Mouse (Mus musculus) lung, postnatal 0 days (tissue): ENCODE measurements around the gene Cdk17. TPM values are rescaled to one million over a fixed set of nuclear protein-coding genes. Genes with fewer than 3 reads are reported as not detected.

ENCODE experiments used
- ATAC-seq: fragments of 200-750 bp; cut with Nextera tagmentation; 2 replicates; pipeline ENCODE4 v1.8.0; 2017; ENCODE audit warnings: moderate library complexity
- DNase-seq: peaks from one replicate; pipeline ENCODE4 v3.0.0-alpha.2; 2016; ENCODE audit warnings: low spot score
- H3K27ac ChIP-seq: fragments of 300-500 bp; sonication (generic); 2 replicates; pipeline ENCODE4 v1.5.1; 2014; ENCODE audit warnings: antibody characterized with exemption, mild to moderate bottlenecking, low read length, mixed read lengths
- H3K27me3 ChIP-seq: fragments of 300-500 bp; sonication (generic); replicated peaks from 2 replicates; pipeline ENCODE4 v1.6.1; 2014; ENCODE audit warnings: low read length, mixed read lengths; ENCODE audit not compliant: insufficient read depth
- H3K36me3 ChIP-seq: fragments of 300-500 bp; sonication (generic); 2 replicates; pipeline ENCODE4 v1.6.1; 2014; ENCODE audit warnings: low read length, mixed read lengths; ENCODE audit not compliant: insufficient read depth
- H3K4me1 ChIP-seq: fragments of 300-500 bp; sonication (generic); 2 replicates; pipeline ENCODE4 v1.6.1; 2014; ENCODE audit warnings: antibody characterized with exemption, low read depth, low read length, mixed read lengths; ENCODE audit not compliant: insufficient read depth
- H3K4me2 ChIP-seq: fragments of 300-500 bp; sonication (generic); replicated peaks from 2 replicates; pipeline ENCODE4 v1.6.1; 2014; ENCODE audit warnings: low read depth, mild to moderate bottlenecking, low read length, moderate library complexity, mixed read lengths
- H3K4me3 ChIP-seq: fragments of 300-500 bp; sonication (generic); 2 replicates; pipeline ENCODE4 v1.5.1; 2014; ENCODE audit warnings: low read depth, low read length
- H3K9ac ChIP-seq: fragments of 300-500 bp; sonication (generic); replicated peaks from 2 replicates; pipeline ENCODE4 v1.6.1; 2014; ENCODE audit warnings: low read depth, mild to moderate bottlenecking
- H3K9me3 ChIP-seq: fragments of 300-500 bp; sonication (generic); 2 replicates; pipeline ENCODE4 v1.6.1; 2016; ENCODE audit warnings: low read length, mixed read lengths
- CTCF ChIP-seq: IDR thresholded peaks from 2 replicates; pipeline ENCODE4 v1.5.1; 2016; ENCODE audit warnings: antibody characterized with exemption, mild to moderate bottlenecking
- EP300 ChIP-seq: IDR thresholded peaks from 2 replicates; pipeline ENCODE4 v1.6.1; 2016; ENCODE audit warnings: antibody characterized with exemption, mild to moderate bottlenecking, control low read depth
- WGBS: fragments of 180-500 bp; shearing (Covaris S2); extraction: QIAGEN DNeasy Blood & Tissue Kit; methylation state at CpG from one replicate; pipeline ENCODE4 v1.1.7; 2014; 5-methylcytosine and 5-hydroxymethylcytosine counted together
- polyA plus RNA-seq: library from polyadenylated mRNA; unstranded; fragments of >200 nt; fragmentation: Nextera tagmentation; extraction: Ambion mirVana; gene quantifications from 2 replicates; pipeline ENCODE4 v1.2.1, GENCODE M21; 2015

The Cdk17 gene
- polyA plus RNA-seq, 1 experiment from 2014 or later: 12.6 TPM

- H3K27me3 ChIP-seq: no peaks in the 10 kb centered on the region
- TF ChIP-seq CTCF: no peak
- TF ChIP-seq EP300: no peak
- ATAC-seq: no peak
Measured at GRCm38 (mm10) chr10:93253156-93253555, 92.5 kb downstream of the Cdk17 start.

GRCm38 (mm10) chr10:93255294-93255693 is 94.6 kb downstream of the Cdk17 start:
- 62% methylated on average over 13 of the region's 13 CpGs for WGBS
- no peak overlapping the region for H3K9ac ChIP-seq
- no peaks in the 10 kb centered on the region for H3K4me1 ChIP-seq
- TF ChIP-seq EP300: no peak
- no peak for TF ChIP-seq CTCF
- H3K4me2 ChIP-seq: no peak overlapping the region
- H3K9me3 ChIP-seq: no peaks in the 10 kb centered on the region
- no peaks in the 10 kb centered on the region for H3K36me3 ChIP-seq
- no peak overlapping the region for H3K4me3 ChIP-seq
- no peak overlapping the region for H3K27ac ChIP-seq
- no peaks in the 10 kb centered on the region for H3K27me3 ChIP-seq
- no peak for DNase-seq
- no peak for ATAC-seq

More at GRCm38 (mm10) chr10:93253156-93253555, 92.5 kb downstream of the Cdk17 start:
- H3K4me2 ChIP-seq: no peak overlapping the region
- no peak overlapping the region for H3K4me3 ChIP-seq
- no peaks in the 10 kb centered on the region for H3K36me3 ChIP-seq
- no peak overlapping the region for H3K9ac ChIP-seq
- no peaks in the 10 kb centered on the region for H3K4me1 ChIP-seq
- DNase-seq: no peak
- WGBS: 86% methylated on average over 6 of the region's 6 CpGs
- no peak overlapping the region for H3K27ac ChIP-seq
- no peaks in the 10 kb centered on the region for H3K9me3 ChIP-seq

- Histone ChIP-seq H3K36me3 (no peaks in the 10 kb centered on the region), H3K4me1 (peaks cover 12% of the 10 kb centered on the region; the same call in 1 of the 2 replicates), H3K27ac (no peak overlapping the region), H3K4me2 (no peak overlapping the region), H3K9me3 (no peaks in the 10 kb centered on the region), H3K4me3 (no peak overlapping the region), H3K27me3 (no peaks in the 10 kb centered on the region), H3K9ac (no peak overlapping the region)
- 51% methylated on average over 5 of the region's 5 CpGs for WGBS
- TF ChIP-seq EP300 (no peak), CTCF (no peak)
- ATAC-seq: no peak
- DNase-seq: no peak
Measured at GRCm38 (mm10) chr10:93259826-93260225, 99.2 kb downstream of the Cdk17 start.

GRCm38 (mm10) chr10:93261132-93261980 is 100.7 kb downstream of the Cdk17 start:
- H3K9me3 ChIP-seq: no peaks in the 10 kb centered on the region
- DNase-seq: peak; percentile 53
- no peaks in the 10 kb centered on the region for H3K27me3 ChIP-seq
- ATAC-seq: peak; percentile 34; the same call in 1 of the 2 replicates
- H3K9ac ChIP-seq: no peak overlapping the region
- peak overlapping the region; percentile 15 for H3K27ac ChIP-seq
- WGBS: 28% methylated on average over 16 of the region's 16 CpGs
- peaks cover 12% of the 10 kb centered on the region; the same call in 1 of the 2 replicates for H3K4me1 ChIP-seq
- no peaks in the 10 kb centered on the region for H3K36me3 ChIP-seq
- no peak overlapping the region for H3K4me3 ChIP-seq
- peak overlapping the region; percentile 42 for H3K4me2 ChIP-seq
- TF ChIP-seq CTCF: no peak
- no peak for TF ChIP-seq EP300

GRCm38 (mm10) chr10:93261981-93262499 is 101.4 kb downstream of the Cdk17 start:
- ATAC-seq (peak; percentile 73), DNase-seq (peak; percentile 82)
- 14% methylated on average over 15 of the region's 15 CpGs for WGBS
- no peak for TF ChIP-seq CTCF
- no peak for TF ChIP-seq EP300
- peak overlapping the region; percentile 15 for H3K27ac ChIP-seq
- H3K27me3 ChIP-seq: no peaks in the 10 kb centered on the region
- no peaks in the 10 kb centered on the region for H3K9me3 ChIP-seq
- peaks cover 12% of the 10 kb centered on the region; the same call in 1 of the 2 replicates for H3K4me1 ChIP-seq
- no peaks in the 10 kb centered on the region for H3K36me3 ChIP-seq
- H3K9ac ChIP-seq: no peak overlapping the region
- H3K4me3 ChIP-seq: no peak overlapping the region
- H3K4me2 ChIP-seq: peak overlapping the region; percentile 42

DNA sequence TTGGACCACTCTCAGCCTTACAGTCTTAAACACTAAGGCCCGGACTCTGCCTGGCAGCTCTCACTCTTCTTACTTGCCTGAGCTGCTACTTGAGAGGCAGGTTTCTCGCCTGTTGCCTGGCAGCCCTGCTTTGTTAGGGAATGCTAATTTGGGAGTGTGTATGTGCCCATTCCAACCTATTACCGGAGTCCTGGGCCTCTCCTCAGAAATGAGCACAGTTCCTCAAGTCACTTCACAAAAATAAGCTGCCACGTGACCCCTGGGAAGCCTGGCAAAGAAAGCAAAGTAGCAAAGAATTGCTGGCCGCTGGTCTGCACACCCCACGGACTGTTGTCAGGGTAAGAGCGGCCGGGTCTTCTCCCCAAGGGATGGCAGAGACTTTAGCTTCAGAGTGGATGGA is 102.8 kb downstream of the Cdk17 start:
- WGBS: 60% methylated on average over 8 of the region's 8 CpGs
- H3K4me2 ChIP-seq: no peak overlapping the region
- H3K36me3 ChIP-seq: no peaks in the 10 kb centered on the region
- TF ChIP-seq CTCF (no peak), EP300 (no peak)
- H3K9ac ChIP-seq: no peak overlapping the region
- H3K9me3 ChIP-seq: no peaks in the 10 kb centered on the region
- H3K4me1 ChIP-seq: peaks cover 12% of the 10 kb centered on the region; the same call in 1 of the 2 replicates
- peak; percentile 72 for ATAC-seq
- no peak overlapping the region; the same call in 1 of the 2 replicates for H3K27ac ChIP-seq
- H3K27me3 ChIP-seq: no peaks in the 10 kb centered on the region
- no peak overlapping the region for H3K4me3 ChIP-seq
- peak; percentile 72 for DNase-seq
